22 mouse cellular contexts compared by ENCODE assay signal in genomic region chr7:81596086-81596485, GRCm38 (mm10). TPM values are rescaled to one million over a fixed set of nuclear protein-coding genes. Genes with fewer than 3 reads are reported as not detected.
DNase-seq lines count a peak whose midpoint lies in the region; ATAC-seq and TF ChIP-seq lines count a peak whose summit lies in the region.
"Had no signal": no experiment of that assay in that cellular context is flagged by ENCODE, and none has a peak within 500 bp of the region (broad histone marks: within the 10 kb centered on the region; RNA-seq: fewer than 3 reads in every experiment).

No protein-coding gene starts in this region.

- ATAC-seq in forebrain, embryonic 11.5 days (replicated peaks; ENCODE audit: low FRiP score) = no peak
- ATAC-seq in forebrain, embryonic 16.5 days = no peak
- no peak for ATAC-seq in liver, embryonic 11.5 days (replicated peaks; ENCODE audit: low FRiP score)
- ATAC-seq in liver, embryonic 13.5 days (ENCODE audit: low read depth) = 0 out of 2 replicates have a peak, but pooled peaks have one; percentile 34
- ATAC-seq in liver, postnatal 0 days = peak; percentile 91
- ATAC-seq: forebrain, embryonic 14.5 days; Patski had no signal

- H3K4me2 ChIP-seq in forebrain, embryonic 11.5 days (ENCODE audit: low read depth, low read length, severe bottlenecking) = no peak overlapping the region
- no peak overlapping the region for H3K4me2 ChIP-seq in forebrain, embryonic 16.5 days (ENCODE audit: low read length)
- H3K4me2 ChIP-seq in liver, embryonic 11.5 days = no peak overlapping the region
- no peak overlapping the region for H3K4me2 ChIP-seq in liver, embryonic 13.5 days
- no peak overlapping the region for H3K4me2 ChIP-seq in liver, postnatal 0 days (ENCODE audit: low read depth, low read length)
- H3K4me2 ChIP-seq: heart, embryonic 13.5 days; hindbrain, embryonic 12.5 days; hindbrain, embryonic 15.5 days had no signal

- peak; percentile 33; the same call in 1 of the 2 replicates for TF ChIP-seq EP300 in liver, postnatal 0 days (IDR thresholded peaks at IDR 0.05; ENCODE audit: low read depth)

- no peak for TF ChIP-seq CTCF in liver, postnatal 0 days (IDR thresholded peaks at IDR 0.05; ENCODE audit: low read depth)

- 94% methylated on average over 6 of the region's 6 CpGs for WGBS in forebrain, embryonic 11.5 days
- 80% methylated on average over 6 of the region's 6 CpGs for WGBS in forebrain, embryonic 16.5 days
- WGBS in liver, embryonic 11.5 days = 86% methylated on average over 6 of the region's 6 CpGs
- WGBS in liver, embryonic 13.5 days (ENCODE audit: insufficient replicate concordance) = 81% methylated on average over 6 of the region's 6 CpGs
- WGBS in liver, postnatal 0 days (ENCODE audit: insufficient replicate concordance) = 83% methylated on average over 6 of the region's 6 CpGs

- no peaks in the 10 kb centered on the region for H3K4me1 ChIP-seq in forebrain, embryonic 11.5 days (replicated peaks; ENCODE audit: control insufficient read depth, insufficient read depth, low read length)
- no peaks in the 10 kb centered on the region for H3K4me1 ChIP-seq in forebrain, embryonic 16.5 days (replicated peaks; ENCODE audit: control insufficient read depth, insufficient read depth, low read length)
- H3K4me1 ChIP-seq in liver, embryonic 11.5 days (replicated peaks; ENCODE audit: control insufficient read depth, insufficient read depth, low read length) = no peaks in the 10 kb centered on the region
- no peaks in the 10 kb centered on the region for H3K4me1 ChIP-seq in liver, embryonic 13.5 days (replicated peaks)
- H3K4me1 ChIP-seq in liver, postnatal 0 days (ENCODE audit: insufficient read depth) = peaks cover 15% of the 10 kb centered on the region
- H3K4me1 ChIP-seq: hindbrain, embryonic 12.5 days had no signal

- H3K4me3 ChIP-seq in forebrain, embryonic 11.5 days (ENCODE audit: low read depth, low read length) = no peak overlapping the region
- H3K4me3 ChIP-seq in forebrain, embryonic 16.5 days (replicated peaks; ENCODE audit: low read length) = no peak overlapping the region
- H3K4me3 ChIP-seq in liver, embryonic 11.5 days (ENCODE audit: low read depth, low read length) = no peak overlapping the region
- H3K4me3 ChIP-seq in liver, embryonic 13.5 days (replicated peaks) = no peak overlapping the region
- no peak overlapping the region for H3K4me3 ChIP-seq in liver, postnatal 0 days (ENCODE audit: low read depth, low read length)
- H3K4me3 ChIP-seq: forebrain, embryonic 10.5 days; heart, adult 2 months; heart, embryonic 10.5 days; heart, embryonic 13.5 days; hindbrain, embryonic 12.5 days; hindbrain, embryonic 15.5 days had no signal

- no peaks in the 10 kb centered on the region for H3K9me3 ChIP-seq in forebrain, embryonic 11.5 days (ENCODE audit: control insufficient read depth, low read length)
- no peaks in the 10 kb centered on the region for H3K9me3 ChIP-seq in forebrain, embryonic 16.5 days (ENCODE audit: control insufficient read depth, low read length)
- no peaks in the 10 kb centered on the region for H3K9me3 ChIP-seq in liver, embryonic 11.5 days (ENCODE audit: control insufficient read depth, low read length)
- H3K9me3 ChIP-seq in liver, embryonic 13.5 days (replicated peaks) = no peaks in the 10 kb centered on the region
- H3K9me3 ChIP-seq in liver, postnatal 0 days (ENCODE audit: low read length) = no peaks in the 10 kb centered on the region
- H3K9me3 ChIP-seq: forebrain, embryonic 10.5 days; G1E; heart, embryonic 10.5 days; heart, embryonic 13.5 days; hindbrain, embryonic 12.5 days; hindbrain, embryonic 15.5 days had no signal

- peak; percentile 42 for DNase-seq in forebrain, embryonic 11.5 days (ENCODE audit: low spot score)
- DNase-seq in liver, embryonic 11.5 days (ENCODE audit: low spot score) = peak; percentile 24
- DNase-seq in liver = no peak
- no peak for DNase-seq in liver, embryonic 13.5 days
- DNase-seq in liver, postnatal 0 days = peak; percentile 61
- DNase-seq in spleen, postnatal 10 days (ENCODE audit: low spot score in 2 of 2) = no peak
- no peak for DNase-seq in cerebellum, postnatal 10 days
- DNase-seq: adrenal gland, postnatal 10 days; adrenal gland, postnatal 36 days; cerebellum, adult 18-20 months; cerebellum, adult 9-11 months; gastrocnemius, postnatal 25 days had no signal

- H3K27ac ChIP-seq in forebrain, embryonic 11.5 days (ENCODE audit: low read depth, low read length) = no peak overlapping the region
- no peak overlapping the region for H3K27ac ChIP-seq in forebrain, embryonic 16.5 days (ENCODE audit: low read length)
- H3K27ac ChIP-seq in liver, embryonic 11.5 days (ENCODE audit: low read depth, low read length) = no peak overlapping the region
- no peak overlapping the region for H3K27ac ChIP-seq in liver, embryonic 13.5 days
- peak overlapping the region; percentile 77 for H3K27ac ChIP-seq in liver, postnatal 0 days (ENCODE audit: low read depth)
- H3K27ac ChIP-seq: forebrain, embryonic 10.5 days; heart, adult 2 months; hindbrain, embryonic 12.5 days; hindbrain, embryonic 15.5 days had no signal

- H3K9ac ChIP-seq in forebrain, embryonic 11.5 days (ENCODE audit: low read length) = no peak overlapping the region
- H3K9ac ChIP-seq in forebrain, embryonic 16.5 days (replicated peaks; ENCODE audit: low read depth, low read length) = no peak overlapping the region
- no peak overlapping the region for H3K9ac ChIP-seq in liver, embryonic 11.5 days (ENCODE audit: low read depth, low read length)
- H3K9ac ChIP-seq in liver, embryonic 13.5 days = no peak overlapping the region
- peak overlapping the region; percentile 34; the same call in 1 of the 2 replicates for H3K9ac ChIP-seq in liver, postnatal 0 days (replicated peaks)
- H3K9ac ChIP-seq: hindbrain, embryonic 12.5 days; hindbrain, embryonic 15.5 days had no signal

- H3K36me3 ChIP-seq in forebrain, embryonic 11.5 days (ENCODE audit: control insufficient read depth, insufficient read depth, low read length) = no peaks in the 10 kb centered on the region; the same call in 1 of the 2 replicates
- peaks cover 32% of the 10 kb centered on the region for H3K36me3 ChIP-seq in forebrain, embryonic 16.5 days (ENCODE audit: control insufficient read depth, insufficient read depth)
- H3K36me3 ChIP-seq in liver, embryonic 11.5 days (ENCODE audit: control insufficient read depth, insufficient read depth, low read length) = peaks cover 39% of the 10 kb centered on the region
- H3K36me3 ChIP-seq in liver, embryonic 13.5 days = peaks cover 81% of the 10 kb centered on the region
- H3K36me3 ChIP-seq in liver, postnatal 0 days (replicated peaks; ENCODE audit: insufficient read depth, low read length) = peaks cover 70% of the 10 kb centered on the region

- H3K27me3 ChIP-seq in forebrain, embryonic 11.5 days (ENCODE audit: control insufficient read depth, insufficient read depth, low read length) = no peaks in the 10 kb centered on the region
- no peaks in the 10 kb centered on the region for H3K27me3 ChIP-seq in forebrain, embryonic 16.5 days (replicated peaks; ENCODE audit: control insufficient read depth, insufficient read depth, low read length)
- H3K27me3 ChIP-seq in liver, embryonic 11.5 days (replicated peaks; ENCODE audit: control insufficient read depth, insufficient read depth, low read length) = no peaks in the 10 kb centered on the region
- no peaks in the 10 kb centered on the region for H3K27me3 ChIP-seq in liver, embryonic 13.5 days
- H3K27me3 ChIP-seq in liver, postnatal 0 days (ENCODE audit: insufficient read depth, low read length) = no peaks in the 10 kb centered on the region
- H3K27me3 ChIP-seq: heart, embryonic 13.5 days; hindbrain, embryonic 12.5 days; hindbrain, embryonic 15.5 days; Patski had no signal

RNA-seq across cellular contexts. Expression of gene Whamm, which starts 25.0 kb away (rescaled TPM):
- polyA plus RNA-seq in forebrain, embryonic 11.5 days (2014; fragmentation: Nextera tagmentation; extraction: Ambion mirVana) = 5.3 and 7.1 TPM in 2 replicates
- 3.6 and 6.0 TPM in 2 replicates for polyA plus RNA-seq in forebrain, embryonic 16.5 days (2015; fragmentation: Nextera tagmentation; extraction: Ambion mirVana)
- 10.5 and 11.6 TPM in 2 replicates for polyA plus RNA-seq in liver, embryonic 11.5 days (2014; fragmentation: Nextera tagmentation; extraction: Ambion mirVana)
- polyA plus RNA-seq in liver, embryonic 13.5 days (2015; fragmentation: Nextera tagmentation; extraction: Ambion mirVana) = 4.0 and 4.5 TPM in 2 replicates
- 7.0 and 8.1 TPM in 2 replicates for polyA plus RNA-seq in liver, postnatal 0 days (2015; fragmentation: Nextera tagmentation; extraction: Ambion mirVana)

RNA-seq across cellular contexts. Expression of gene Fsd2, which starts 29.3 kb away (rescaled TPM):
- polyA plus RNA-seq in forebrain, embryonic 11.5 days (2014; fragmentation: Nextera tagmentation; extraction: Ambion mirVana) = 0.15 and 0.25 TPM in 2 replicates
- 0.25 and 0.46 TPM in 2 replicates for polyA plus RNA-seq in forebrain, embryonic 16.5 days (2015; fragmentation: Nextera tagmentation; extraction: Ambion mirVana)
- polyA plus RNA-seq in liver, embryonic 11.5 days (2014; fragmentation: Nextera tagmentation; extraction: Ambion mirVana) = 0.19 and 0.21 TPM in 2 replicates
- 0.06 and 0.15 TPM in 2 replicates for polyA plus RNA-seq in liver, embryonic 13.5 days (2015; fragmentation: Nextera tagmentation; extraction: Ambion mirVana)
- polyA plus RNA-seq in liver, postnatal 0 days (2015; fragmentation: Nextera tagmentation; extraction: Ambion mirVana) = 0.28 and 0.50 TPM in 2 replicates
- polyA plus RNA-seq: G1E, Patski had no signal

Comparison
In these comparisons a context has a peak if more than half of its experiments do, and no peak if none do; other contexts are left out.
1. ATAC-seq: peak in liver, embryonic 13.5 days (single experiment) and liver, postnatal 0 days (single experiment); none in forebrain, embryonic 11.5 days (single experiment), forebrain, embryonic 16.5 days (single experiment) and liver, embryonic 11.5 days (single experiment).
2. DNase-seq: peak in forebrain, embryonic 11.5 days (single experiment), liver, embryonic 11.5 days (single experiment) and liver, postnatal 0 days (single experiment); none in liver (single experiment), liver, embryonic 13.5 days (single experiment), spleen, postnatal 10 days (0 of 2) and cerebellum, postnatal 10 days (0 of 2).